Mouse (Mus musculus): ENCODE results near the gene Ttc19. TPM values are rescaled to one million over a fixed set of nuclear protein-coding genes. Genes with fewer than 3 reads are reported as not detected.

The Ttc19 gene
- polyA plus RNA-seq, 1 experiment from 2014 or later = 17.5 TPM

GRCm38 (mm10) chr11:62305866-62306265, 24.6 kb downstream of the Ttc19 start:
- H3K36me3 ChIP-seq (ENCODE audit: control insufficient read depth, insufficient read depth, low read length) = peaks cover 4% of the 10 kb centered on the region; the same call in 1 of the 2 replicates
- no peaks in the 10 kb centered on the region for H3K9me3 ChIP-seq (ENCODE audit: control insufficient read depth, low read length)
- H3K4me2 ChIP-seq (ENCODE audit: low read depth) = no peak overlapping the region
- DNase-seq (ENCODE audit: low spot score) (no peak), ATAC-seq (ENCODE audit: insufficient read depth, low FRiP score, low TSS enrichment) (no peak)
- H3K9ac ChIP-seq (ENCODE audit: low read length) = no peak overlapping the region
- no peak overlapping the region for H3K27ac ChIP-seq (ENCODE audit: low read depth, low read length)
- 95% methylated on average over 2 of the region's 2 CpGs for WGBS
- no peak overlapping the region for H3K4me3 ChIP-seq (ENCODE audit: low read depth, low read length)
- no peaks in the 10 kb centered on the region for H3K27me3 ChIP-seq (ENCODE audit: control insufficient read depth, insufficient read depth, low read length)
- H3K4me1 ChIP-seq (ENCODE audit: control insufficient read depth, insufficient read depth, low read length) = peaks cover 5% of the 10 kb centered on the region; the same call in 1 of the 2 replicates

- H3K36me3 ChIP-seq (ENCODE audit: control insufficient read depth, insufficient read depth, low read length) = peaks cover 6% of the 10 kb centered on the region
- no peak overlapping the region for H3K4me3 ChIP-seq (ENCODE audit: low read depth, low read length)
- no peaks in the 10 kb centered on the region for H3K27me3 ChIP-seq (ENCODE audit: control insufficient read depth, insufficient read depth, low read length)
- no peaks in the 10 kb centered on the region for H3K4me1 ChIP-seq (ENCODE audit: control insufficient read depth, insufficient read depth, low read length)
- WGBS = 94% methylated on average over 2 of the region's 2 CpGs
- no peak overlapping the region for H3K4me2 ChIP-seq (ENCODE audit: low read depth)
- ATAC-seq (ENCODE audit: insufficient read depth, low FRiP score, low TSS enrichment) (no peak), DNase-seq (ENCODE audit: low spot score) (no peak)
- H3K27ac ChIP-seq (ENCODE audit: low read depth, low read length) = no peak overlapping the region
- no peak overlapping the region for H3K9ac ChIP-seq (ENCODE audit: low read length)
- no peaks in the 10 kb centered on the region for H3K9me3 ChIP-seq (ENCODE audit: control insufficient read depth, low read length)
These were observed 28.0 kb downstream of the Ttc19 start for GRCm38 (mm10) chr11:62309296-62309695.

GRCm38 (mm10) chr11:62314984-62315383, 33.7 kb downstream of the Ttc19 start:
- WGBS = 96% methylated on average over 5 of the region's 5 CpGs
- Histone ChIP-seq H3K4me3 (ENCODE audit: low read depth, low read length) (no peak overlapping the region), H3K9me3 (ENCODE audit: control insufficient read depth, low read length) (no peaks in the 10 kb centered on the region), H3K27me3 (ENCODE audit: control insufficient read depth, insufficient read depth, low read length) (no peaks in the 10 kb centered on the region), H3K27ac (ENCODE audit: low read depth, low read length) (no peak overlapping the region), H3K4me2 (ENCODE audit: low read depth) (no peak overlapping the region), H3K9ac (ENCODE audit: low read length) (no peak overlapping the region), H3K36me3 (ENCODE audit: control insufficient read depth, insufficient read depth, low read length) (peaks cover 7% of the 10 kb centered on the region), H3K4me1 (ENCODE audit: control insufficient read depth, insufficient read depth, low read length) (no peaks in the 10 kb centered on the region)
- no peak for ATAC-seq (ENCODE audit: insufficient read depth, low FRiP score, low TSS enrichment)
- DNase-seq (ENCODE audit: low spot score) = no peak

GRCm38 (mm10) chr11:62317746-62318145, 36.5 kb downstream of the Ttc19 start:
- H3K36me3 ChIP-seq (ENCODE audit: control insufficient read depth, insufficient read depth, low read length) = peaks cover 9% of the 10 kb centered on the region
- DNase-seq (ENCODE audit: low spot score) = no peak
- no peaks in the 10 kb centered on the region for H3K9me3 ChIP-seq (ENCODE audit: control insufficient read depth, low read length)
- H3K4me3 ChIP-seq (ENCODE audit: low read depth, low read length) = no peak overlapping the region
- no peak overlapping the region for H3K27ac ChIP-seq (ENCODE audit: low read depth, low read length)
- H3K27me3 ChIP-seq (ENCODE audit: control insufficient read depth, insufficient read depth, low read length) = no peaks in the 10 kb centered on the region
- no peak overlapping the region for H3K9ac ChIP-seq (ENCODE audit: low read length)
- H3K4me2 ChIP-seq (ENCODE audit: low read depth) = no peak overlapping the region
- no peaks in the 10 kb centered on the region for H3K4me1 ChIP-seq (ENCODE audit: control insufficient read depth, insufficient read depth, low read length)
- no peak for ATAC-seq (ENCODE audit: insufficient read depth, low FRiP score, low TSS enrichment)
- 90% methylated on average over 11 of the region's 11 CpGs for WGBS

- no peaks in the 10 kb centered on the region for H3K27me3 ChIP-seq (ENCODE audit: control insufficient read depth, insufficient read depth, low read length)
- H3K4me3 ChIP-seq (ENCODE audit: low read depth, low read length) = no peak overlapping the region
- H3K9ac ChIP-seq (ENCODE audit: low read length) = no peak overlapping the region
- no peaks in the 10 kb centered on the region for H3K4me1 ChIP-seq (ENCODE audit: control insufficient read depth, insufficient read depth, low read length)
- WGBS = 93% methylated on average over 3 of the region's 3 CpGs
- ATAC-seq (ENCODE audit: insufficient read depth, low FRiP score, low TSS enrichment) (no peak), DNase-seq (ENCODE audit: low spot score) (no peak)
- H3K27ac ChIP-seq (ENCODE audit: low read depth, low read length) = no peak overlapping the region
- no peaks in the 10 kb centered on the region for H3K9me3 ChIP-seq (ENCODE audit: control insufficient read depth, low read length)
- H3K36me3 ChIP-seq (ENCODE audit: control insufficient read depth, insufficient read depth, low read length) = peaks cover 13% of the 10 kb centered on the region
- H3K4me2 ChIP-seq (ENCODE audit: low read depth) = no peak overlapping the region
These were observed 38.8 kb downstream of the Ttc19 start for GRCm38 (mm10) chr11:62320097-62320496.

- Histone ChIP-seq H3K36me3 (ENCODE audit: control insufficient read depth, insufficient read depth, low read length) (peaks cover 19% of the 10 kb centered on the region), H3K4me2 (ENCODE audit: low read depth) (no peak overlapping the region), H3K4me3 (ENCODE audit: low read depth, low read length) (no peak overlapping the region), H3K9ac (ENCODE audit: low read length) (no peak overlapping the region), H3K9me3 (ENCODE audit: control insufficient read depth, low read length) (no peaks in the 10 kb centered on the region), H3K27ac (ENCODE audit: low read depth, low read length) (no peak overlapping the region), H3K4me1 (ENCODE audit: control insufficient read depth, insufficient read depth, low read length) (no peaks in the 10 kb centered on the region), H3K27me3 (ENCODE audit: control insufficient read depth, insufficient read depth, low read length) (no peaks in the 10 kb centered on the region)
- no peak for DNase-seq (ENCODE audit: low spot score)
- 87% methylated on average over 3 of the region's 3 CpGs for WGBS
- no peak for ATAC-seq (ENCODE audit: insufficient read depth, low FRiP score, low TSS enrichment)
These were observed 42.4 kb downstream of the Ttc19 start for GRCm38 (mm10) chr11:62323659-62324058.

GRCm38 (mm10) chr11:62331141-62331540, 49.9 kb downstream of the Ttc19 start:
- H3K27me3 ChIP-seq (ENCODE audit: control insufficient read depth, insufficient read depth, low read length) = no peaks in the 10 kb centered on the region
- WGBS = 95% methylated on average over 5 of the region's 5 CpGs
- H3K27ac ChIP-seq (ENCODE audit: low read depth, low read length) = no peak overlapping the region
- no peak overlapping the region for H3K4me3 ChIP-seq (ENCODE audit: low read depth, low read length)
- no peaks in the 10 kb centered on the region for H3K4me1 ChIP-seq (ENCODE audit: control insufficient read depth, insufficient read depth, low read length)
- H3K9me3 ChIP-seq (ENCODE audit: control insufficient read depth, low read length) = no peaks in the 10 kb centered on the region
- H3K9ac ChIP-seq (ENCODE audit: low read length) = no peak overlapping the region
- peaks cover 19% of the 10 kb centered on the region for H3K36me3 ChIP-seq (ENCODE audit: control insufficient read depth, insufficient read depth, low read length)
- DNase-seq (ENCODE audit: low spot score) (no peak), ATAC-seq (ENCODE audit: insufficient read depth, low FRiP score, low TSS enrichment) (no peak)
- no peak overlapping the region for H3K4me2 ChIP-seq (ENCODE audit: low read depth)

GRCm38 (mm10) chr11:62332228-62332627, 51.0 kb downstream of the Ttc19 start:
- no peaks in the 10 kb centered on the region for H3K9me3 ChIP-seq (ENCODE audit: control insufficient read depth, low read length)
- ATAC-seq (ENCODE audit: insufficient read depth, low FRiP score, low TSS enrichment) (no peak), DNase-seq (ENCODE audit: low spot score) (no peak)
- H3K4me2 ChIP-seq (ENCODE audit: low read depth) = no peak overlapping the region
- 96% methylated on average over 4 of the region's 4 CpGs for WGBS
- no peaks in the 10 kb centered on the region for H3K27me3 ChIP-seq (ENCODE audit: control insufficient read depth, insufficient read depth, low read length)
- no peak overlapping the region for H3K9ac ChIP-seq (ENCODE audit: low read length)
- H3K4me3 ChIP-seq (ENCODE audit: low read depth, low read length) = no peak overlapping the region
- peaks cover 16% of the 10 kb centered on the region for H3K36me3 ChIP-seq (ENCODE audit: control insufficient read depth, insufficient read depth, low read length)
- H3K27ac ChIP-seq (ENCODE audit: low read depth, low read length) = no peak overlapping the region
- H3K4me1 ChIP-seq (ENCODE audit: control insufficient read depth, insufficient read depth, low read length) = no peaks in the 10 kb centered on the region

- WGBS = 92% methylated on average over 13 of the region's 13 CpGs
- Histone ChIP-seq H3K4me3 (ENCODE audit: low read depth, low read length) (no peak overlapping the region), H3K36me3 (ENCODE audit: control insufficient read depth, insufficient read depth, low read length) (peaks cover 10% of the 10 kb centered on the region)
These were observed 61.7 kb downstream of the Ttc19 start for GRCm38 (mm10) chr11:62343002-62343401.

More at GRCm38 (mm10) chr11:62343002-62343401, 61.7 kb downstream of the Ttc19 start:
- ATAC-seq (ENCODE audit: insufficient read depth, low FRiP score, low TSS enrichment) (no peak), DNase-seq (ENCODE audit: low spot score) (no peak)
- Histone ChIP-seq H3K9ac (ENCODE audit: low read length) (no peak overlapping the region), H3K4me2 (ENCODE audit: low read depth) (no peak overlapping the region), H3K27ac (ENCODE audit: low read depth, low read length) (no peak overlapping the region), H3K9me3 (ENCODE audit: control insufficient read depth, low read length) (no peaks in the 10 kb centered on the region), H3K27me3 (ENCODE audit: control insufficient read depth, insufficient read depth, low read length) (no peaks in the 10 kb centered on the region), H3K4me1 (ENCODE audit: control insufficient read depth, insufficient read depth, low read length) (no peaks in the 10 kb centered on the region)

All from neural tube, embryonic 11.5 days (tissue).